Mouse (Mus musculus) spleen, postnatal 4 days (tissue): ENCODE results near the gene Hmcn1.

ENCODE experiments used
- DNase-seq, 2 experiments: peaks; one replicate each; pipeline ENCODE4 v3.0.0; 2022; ENCODE audit warnings: low spot score in 2 of 2

The Hmcn1 gene

DNA sequence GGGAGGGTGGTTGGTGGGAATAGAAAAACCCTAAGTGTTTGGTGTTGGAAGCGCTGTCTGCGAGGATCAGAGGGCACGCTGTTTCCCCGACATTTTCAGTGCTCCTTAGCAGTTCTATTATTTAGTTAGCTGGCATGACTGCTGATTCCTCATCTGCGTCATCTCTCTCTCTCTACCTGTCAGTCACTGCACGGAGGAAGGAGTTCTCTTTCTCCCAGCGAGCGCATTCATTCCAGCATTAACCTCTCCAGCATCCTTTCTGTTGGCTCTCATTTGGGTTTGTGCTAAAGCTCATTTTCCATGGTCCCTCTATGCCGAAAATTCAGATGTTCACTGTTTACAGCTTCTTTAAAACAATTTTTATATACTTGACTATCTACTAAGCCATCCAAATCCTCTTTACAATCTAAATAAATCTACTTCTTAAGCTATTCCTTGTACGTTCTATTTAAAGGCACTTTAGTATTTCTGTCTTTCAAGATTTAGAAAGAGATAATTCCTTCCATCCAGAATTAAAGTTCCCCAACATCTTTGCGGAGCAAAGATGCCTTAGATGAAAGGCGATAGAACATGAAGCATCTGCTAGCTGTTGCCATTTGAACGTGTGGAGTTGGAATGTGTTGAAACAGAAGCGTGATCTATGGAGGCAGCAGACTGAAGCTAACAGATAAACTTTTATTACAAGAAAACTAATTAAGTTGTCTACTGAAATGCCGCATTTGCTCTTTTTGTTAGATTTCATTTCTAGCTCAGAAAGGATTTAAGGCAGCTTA, 210.0 kb downstream of the Hmcn1 start:
- no peak for DNase-seq

DNA sequence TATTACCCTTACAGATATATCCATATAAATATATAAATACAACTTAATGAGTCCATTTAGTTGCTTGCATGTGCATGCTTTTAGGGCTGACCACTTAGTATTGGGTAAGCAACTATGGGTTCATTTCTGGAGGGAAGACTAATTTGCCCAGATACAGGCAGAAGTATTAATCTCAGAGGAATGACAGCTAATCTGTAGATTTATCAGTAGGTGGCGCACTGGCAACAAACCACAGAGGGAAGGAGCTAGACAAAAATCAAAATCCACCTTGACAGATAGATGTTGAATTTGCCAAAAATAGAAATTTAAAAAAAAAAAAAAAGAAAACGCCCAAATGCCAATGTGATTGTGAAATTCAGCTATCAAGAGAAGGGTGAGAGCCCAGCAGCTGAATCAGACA, 213.3 kb downstream of the Hmcn1 start:
- no peak for DNase-seq

GRCm38 (mm10) chr1:150776741-150777140, 216.5 kb downstream of the Hmcn1 start:
- DNase-seq, result no peak

- DNase-seq, result no peak
Observed at GRCm38 (mm10) chr1:150775742-150776141, 217.5 kb downstream of the Hmcn1 start.

- DNase-seq, result no peak
Observed at GRCm38 (mm10) chr1:150772958-150773357, 220.3 kb downstream of the Hmcn1 start.

GRCm38 (mm10) chr1:150770948-150771521, 222.2 kb downstream of the Hmcn1 start:
- no peak for DNase-seq

DNA sequence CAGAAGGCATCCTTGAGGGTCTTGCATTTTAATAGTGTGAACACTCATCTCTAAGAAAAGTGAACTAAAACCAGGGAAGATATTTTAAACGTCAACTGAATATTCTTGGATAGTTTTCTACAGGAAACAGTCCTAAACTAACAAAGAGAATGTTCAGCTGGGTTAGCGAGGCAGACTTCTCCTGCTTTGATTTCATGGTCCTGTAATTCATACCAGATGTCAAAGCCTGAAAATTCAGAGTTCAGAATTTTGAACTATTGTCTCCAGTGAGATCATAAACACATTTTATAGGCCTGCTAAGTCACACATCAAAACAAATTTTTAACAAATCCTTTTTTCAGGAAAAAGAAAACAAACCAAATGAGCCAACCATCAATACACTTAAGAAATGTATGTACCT, 223.4 kb downstream of the Hmcn1 start:
- no peak for DNase-seq

DNA sequence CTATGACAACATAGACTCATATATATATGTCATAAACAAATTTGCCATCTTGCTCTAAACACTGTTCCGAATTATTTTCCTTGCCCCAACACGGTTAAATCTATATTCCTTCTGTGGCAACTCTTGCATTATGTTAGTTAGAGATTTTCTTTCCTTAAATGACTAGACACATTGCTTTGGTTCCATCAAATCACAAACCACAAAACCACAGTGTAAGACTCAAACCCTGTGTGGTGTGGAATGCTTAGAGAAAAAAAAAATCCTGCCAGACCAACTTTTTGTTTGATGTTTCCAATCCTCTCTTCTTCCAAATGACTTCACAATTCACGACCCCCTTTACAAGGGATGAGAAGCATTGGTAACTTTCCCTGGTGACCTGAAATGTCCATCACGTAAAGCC, 231.6 kb downstream of the Hmcn1 start:
- DNase-seq, result no peak

DNA sequence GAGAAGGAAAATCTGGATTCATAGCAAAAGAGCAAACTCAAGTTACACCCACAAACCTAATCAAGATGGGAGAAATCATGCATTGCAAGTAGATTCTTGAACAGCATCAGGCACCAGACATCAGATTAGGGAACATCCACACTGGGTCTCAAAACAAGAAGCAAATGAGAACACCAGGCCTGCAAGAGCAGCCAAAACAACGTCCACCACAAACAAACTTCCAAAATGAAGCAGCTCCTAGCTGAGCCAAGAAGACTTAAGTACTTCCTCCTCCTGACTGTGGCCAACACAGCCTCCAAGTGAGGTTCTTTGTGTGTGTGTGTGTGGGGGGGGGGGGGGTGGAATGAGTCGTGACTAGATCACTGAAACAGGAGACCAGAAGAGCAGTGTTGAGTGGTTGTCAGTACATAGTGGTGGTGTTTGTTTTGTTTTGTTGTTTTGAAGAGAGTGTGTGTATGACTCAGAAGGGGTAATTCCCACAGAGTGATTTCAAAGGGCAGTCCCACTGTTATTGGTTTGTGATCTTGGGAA, 232.4 kb downstream of the Hmcn1 start:
- DNase-seq, result no peak

DNA sequence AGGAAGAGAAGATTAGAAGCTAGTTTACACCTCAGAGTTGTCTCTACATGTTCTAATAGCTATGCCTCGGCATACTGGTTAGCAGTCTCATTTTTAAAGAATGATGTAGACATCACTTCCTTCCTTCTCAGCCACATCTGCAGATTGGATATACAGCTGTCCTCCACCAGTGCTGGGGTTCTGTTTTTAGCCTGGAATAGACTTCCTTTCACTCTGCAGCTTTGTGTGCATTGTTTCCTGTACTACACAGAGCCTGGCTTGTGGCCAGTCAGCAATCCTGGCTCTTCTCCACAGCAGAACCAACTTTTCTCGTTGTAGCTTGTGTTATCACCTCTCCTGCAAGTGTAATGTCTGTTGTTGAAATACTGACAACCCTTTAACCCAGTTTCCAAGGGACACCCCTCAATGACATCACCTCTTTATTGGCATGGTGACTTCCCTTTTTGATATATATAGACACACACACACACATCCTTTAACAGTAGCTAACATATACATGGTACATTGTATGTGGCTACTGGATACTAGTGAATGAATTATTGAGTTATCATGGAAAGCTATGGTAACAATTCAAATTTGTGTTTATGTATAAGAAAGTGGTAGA, 233.7 kb downstream of the Hmcn1 start:
- no peak for DNase-seq

DNA sequence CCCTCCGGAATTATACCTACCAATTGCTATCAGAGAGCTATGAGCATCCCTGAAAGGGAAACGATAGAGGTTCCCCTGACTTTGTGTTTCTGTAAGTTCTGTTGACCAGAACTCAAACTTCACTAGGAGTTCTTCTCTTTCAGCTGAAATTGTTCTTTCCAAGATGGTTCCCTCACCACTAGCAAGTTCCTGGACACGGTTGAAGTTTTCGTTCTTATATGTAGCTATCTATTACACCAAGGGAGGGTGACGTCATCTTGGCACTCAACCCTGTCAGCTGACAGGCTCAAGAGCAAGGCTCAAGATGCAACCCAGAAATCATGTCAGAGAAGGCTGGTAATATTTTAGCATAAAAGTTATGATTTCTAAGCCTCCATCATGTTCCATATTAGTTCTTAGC, 239.3 kb downstream of the Hmcn1 start:
- DNase-seq, result no peak

GRCm38 (mm10) chr1:150748783-150749182, 244.5 kb downstream of the Hmcn1 start:
- DNase-seq, result no peak

DNA sequence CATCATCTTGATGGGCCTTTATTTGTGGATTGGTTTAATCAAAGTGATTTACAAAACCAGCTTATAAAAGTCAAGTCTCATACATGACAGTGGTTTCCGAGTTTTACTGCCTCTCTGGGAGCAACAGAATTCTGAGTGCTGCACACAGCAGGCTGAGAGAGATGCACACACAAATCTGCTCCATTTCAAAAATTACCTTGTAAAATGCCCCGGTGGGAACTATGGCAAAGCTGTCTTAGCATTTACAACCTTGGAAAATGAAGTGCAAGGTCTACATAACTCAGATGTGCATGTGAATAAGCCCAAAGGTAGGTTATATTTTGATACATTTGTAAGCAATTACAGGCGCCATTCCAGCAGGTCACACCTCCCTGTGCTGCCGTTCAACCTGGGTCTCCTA, 245.5 kb downstream of the Hmcn1 start:
- no peak for DNase-seq

- no peak for DNase-seq
Observed at GRCm38 (mm10) chr1:150743097-150743843, 250.0 kb downstream of the Hmcn1 start.

- DNase-seq, result no peak
Observed at GRCm38 (mm10) chr1:150742376-150743087, 250.7 kb downstream of the Hmcn1 start.

DNA sequence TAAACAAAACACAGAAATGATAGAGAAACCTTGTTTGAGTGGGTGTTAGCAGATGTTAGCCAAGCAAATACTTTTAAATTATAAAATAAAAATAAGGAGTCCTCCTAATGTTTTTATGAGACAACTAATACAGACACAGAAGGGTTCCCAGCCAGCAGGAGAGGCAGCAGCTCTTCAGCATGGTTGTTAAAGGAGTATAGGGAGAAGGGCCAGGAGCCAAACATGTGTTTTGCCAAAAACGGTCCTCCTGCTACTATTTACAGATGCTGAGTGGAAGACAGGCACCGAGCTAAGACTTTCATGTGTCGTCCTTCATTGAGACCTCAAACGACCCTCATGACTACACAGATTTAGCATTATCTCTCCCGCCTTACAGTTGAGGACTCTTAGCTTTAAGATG, 281.8 kb downstream of the Hmcn1 start:
- no peak for DNase-seq

GRCm38 (mm10) chr1:150706502-150706901, 286.7 kb downstream of the Hmcn1 start:
- DNase-seq, result no peak

DNA sequence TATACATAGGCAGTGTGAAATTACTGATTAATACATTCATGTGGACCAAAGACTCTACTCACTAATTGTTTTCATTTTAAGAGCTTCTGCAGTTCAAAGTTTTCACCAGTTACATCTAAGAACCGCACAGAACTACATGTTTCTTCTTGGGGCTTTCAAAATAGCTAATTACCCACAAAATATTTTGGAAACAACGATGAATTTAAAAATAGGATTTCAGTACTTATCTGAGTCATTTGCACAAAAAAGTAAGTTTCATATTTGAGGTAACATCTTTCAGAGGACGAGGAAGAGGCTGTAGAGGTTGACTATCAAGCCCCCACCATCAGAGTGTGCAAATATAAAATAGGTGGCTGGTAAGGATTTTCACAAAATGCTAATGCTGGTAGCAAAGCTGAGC, 295.5 kb downstream of the Hmcn1 start:
- DNase-seq, result no peak

GRCm38 (mm10) chr1:150682044-150682443, 311.2 kb downstream of the Hmcn1 start:
- DNase-seq, result no peak

- no peak for DNase-seq
Observed at GRCm38 (mm10) chr1:150681433-150681832, 311.8 kb downstream of the Hmcn1 start.

GRCm38 (mm10) chr1:150681006-150681405, 312.2 kb downstream of the Hmcn1 start:
- no peak for DNase-seq

DNA sequence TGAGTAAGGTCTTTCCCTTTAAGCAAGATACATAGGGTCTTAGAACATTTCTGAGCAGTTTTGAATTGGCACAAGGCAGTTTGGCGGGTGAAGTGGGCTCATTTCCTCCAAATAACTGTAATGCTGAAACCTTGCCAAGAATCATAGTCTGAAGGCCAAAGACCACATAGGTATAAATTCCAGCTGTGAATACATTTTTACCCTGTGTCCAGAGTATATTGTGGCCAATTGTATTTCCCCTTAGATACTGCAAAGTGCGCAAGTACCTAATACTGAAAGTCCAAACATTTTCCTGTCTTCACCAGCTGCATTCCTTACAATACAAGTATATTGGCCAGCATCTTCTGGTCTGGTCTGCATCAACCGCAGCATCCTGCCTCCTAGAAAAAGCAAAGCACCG, 312.9 kb downstream of the Hmcn1 start:
- no peak for DNase-seq
